Mouse (Mus musculus) kidney, embryonic 16.5 days (tissue): Measurements from ENCODE around the gene Vegfa. TPM values are rescaled to one million over a fixed set of nuclear protein-coding genes. Genes with fewer than 3 reads are reported as not detected.

Source experiments
- ATAC-seq: fragments of 200-750 bp; cut with Nextera tagmentation; 2 replicates; pipeline ENCODE4 v1.8.0; 2017; ENCODE audit warnings: moderate TSS enrichment; ENCODE audit not compliant: low FRiP score, low TSS enrichment
- H3K27ac ChIP-seq: fragments of 300-500 bp; sonication (generic); 2 replicates; pipeline ENCODE4 v1.5.1; 2014; ENCODE audit warnings: low read length
- H3K27me3 ChIP-seq: fragments of 300-500 bp; sonication (generic); 2 replicates; pipeline ENCODE4 v1.6.1; 2014; ENCODE audit warnings: low read length, control low read depth, mixed read lengths; ENCODE audit not compliant: insufficient read depth
- H3K36me3 ChIP-seq: fragments of 300-500 bp; sonication (generic); 2 replicates; pipeline ENCODE4 v1.6.1; 2014; ENCODE audit warnings: low read length, control low read depth, mixed read lengths; ENCODE audit not compliant: insufficient read depth
- H3K4me1 ChIP-seq: fragments of 300-500 bp; sonication (generic); 2 replicates; pipeline ENCODE4 v1.6.1; 2014; ENCODE audit warnings: low read length, control low read depth, mixed read lengths; ENCODE audit not compliant: insufficient read depth
- H3K4me2 ChIP-seq: fragments of 300-500 bp; sonication (generic); replicated peaks from 2 replicates; pipeline ENCODE4 v1.6.1; 2014; ENCODE audit warnings: low read depth, low read length
- H3K4me3 ChIP-seq: fragments of 300-500 bp; sonication (generic); 2 replicates; pipeline ENCODE4 v1.5.1; 2014; ENCODE audit warnings: mild to moderate bottlenecking, low read length
- H3K9ac ChIP-seq: fragments of 300-500 bp; sonication (generic); replicated peaks from 2 replicates; pipeline ENCODE4 v1.6.1; 2014; ENCODE audit warnings: low read length
- H3K9me3 ChIP-seq: fragments of 300-500 bp; sonication (generic); 2 replicates; pipeline ENCODE4 v1.6.1; 2016; ENCODE audit warnings: low read length, control low read depth
- WGBS: fragments of 180-500 bp; shearing (Covaris S2); extraction: QIAGEN DNeasy Blood & Tissue Kit; methylation state at CpG from one replicate; pipeline ENCODE4 v1.1.7; 2014; 5-methylcytosine and 5-hydroxymethylcytosine counted together
- polyA plus RNA-seq: library from polyadenylated mRNA; unstranded; fragments of >200 nt; fragmentation: Nextera tagmentation; extraction: Ambion mirVana; gene quantifications from 2 replicates; pipeline ENCODE4 v1.2.1, GENCODE M21; 2015

Gene Vegfa
- polyA plus RNA-seq: 5.7 and 5.9 TPM in 2 replicates

DNA sequence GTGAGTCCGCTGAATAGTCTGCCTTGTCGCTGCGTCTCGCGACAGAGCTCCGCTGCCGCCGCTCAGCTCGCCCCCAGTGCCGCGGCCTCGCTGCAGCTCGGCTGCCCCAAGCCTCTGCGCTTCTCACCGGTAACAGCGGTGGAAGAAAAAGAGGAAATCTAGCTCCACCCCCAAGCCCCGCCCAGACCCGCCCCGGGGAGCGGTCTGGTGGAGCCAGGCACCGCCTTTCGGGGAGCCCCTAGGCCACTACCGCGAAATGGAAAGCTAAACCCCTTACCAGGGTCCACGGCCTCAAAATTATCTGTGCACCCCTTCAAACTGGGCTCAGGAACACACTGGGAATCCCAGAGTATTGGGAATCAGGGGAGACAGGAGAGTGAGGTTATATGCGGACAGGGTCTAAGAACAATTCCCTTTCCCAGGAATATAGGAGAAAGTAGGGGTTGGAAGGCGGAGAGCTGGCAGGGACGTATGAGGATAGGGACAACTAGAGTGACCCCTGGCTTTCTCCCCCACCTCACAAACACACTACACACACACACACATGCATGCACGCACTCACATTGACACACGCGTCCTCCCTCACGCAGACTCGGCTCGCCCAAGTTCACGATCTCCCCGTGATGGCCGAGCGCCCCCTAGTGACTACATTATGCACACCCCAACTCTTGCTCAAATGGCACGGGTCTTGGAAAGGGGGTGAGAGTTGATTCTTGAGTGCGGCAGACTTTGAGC is at the start of gene Vegfa:
Gene Vegfa (minus strand): TSS at position 113 of the 735 bp plus-strand sequence.
- Histone ChIP-seq H3K27me3 (no peaks in the 10 kb centered on the region), H3K27ac (peak within 1 kb of the TSS; percentile 96), H3K4me1 (peaks cover 38% of the 10 kb centered on the region), H3K9me3 (no peaks in the 10 kb centered on the region), H3K9ac (peak within 1 kb of the TSS; percentile 87), H3K36me3 (no peaks in the 10 kb centered on the region), H3K4me2 (peak within 1 kb of the TSS; percentile 92), H3K4me3 (peak within 1 kb of the TSS; percentile 77)
- WGBS: under 1% methylated on average over 40 of the region's 40 CpGs
- ATAC-seq: peak; percentile 81

DNA sequence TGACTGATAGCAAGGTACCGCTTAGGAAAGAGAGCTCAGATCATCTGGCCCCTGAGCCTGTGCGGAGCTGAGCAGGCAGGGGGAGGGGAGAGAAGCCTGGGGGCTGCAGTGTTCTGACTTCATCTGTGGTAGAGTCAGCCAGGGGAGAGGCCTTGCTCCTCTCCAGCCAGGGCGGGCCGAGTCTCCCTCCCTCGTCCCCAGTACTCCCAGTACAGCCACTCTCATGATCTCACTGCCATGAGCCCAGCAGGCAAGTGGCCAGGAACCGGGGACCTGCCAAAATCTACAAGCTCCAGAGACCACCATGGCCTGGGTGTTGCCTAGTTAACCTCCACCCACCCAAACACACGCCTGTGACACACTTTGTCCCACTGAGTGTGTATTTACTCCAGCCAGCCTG is 49.5 kb upstream of the Vegfa start:
- H3K9me3 ChIP-seq: no peaks in the 10 kb centered on the region
- H3K4me2 ChIP-seq: no peak overlapping the region
- no peak overlapping the region for H3K27ac ChIP-seq
- H3K4me1 ChIP-seq: peaks cover 37% of the 10 kb centered on the region
- no peaks in the 10 kb centered on the region for H3K27me3 ChIP-seq
- no peak for ATAC-seq
- H3K9ac ChIP-seq: no peak overlapping the region
- no peaks in the 10 kb centered on the region for H3K36me3 ChIP-seq
- 58% methylated on average over 7 of the region's 7 CpGs for WGBS
- H3K4me3 ChIP-seq: no peak overlapping the region

DNA sequence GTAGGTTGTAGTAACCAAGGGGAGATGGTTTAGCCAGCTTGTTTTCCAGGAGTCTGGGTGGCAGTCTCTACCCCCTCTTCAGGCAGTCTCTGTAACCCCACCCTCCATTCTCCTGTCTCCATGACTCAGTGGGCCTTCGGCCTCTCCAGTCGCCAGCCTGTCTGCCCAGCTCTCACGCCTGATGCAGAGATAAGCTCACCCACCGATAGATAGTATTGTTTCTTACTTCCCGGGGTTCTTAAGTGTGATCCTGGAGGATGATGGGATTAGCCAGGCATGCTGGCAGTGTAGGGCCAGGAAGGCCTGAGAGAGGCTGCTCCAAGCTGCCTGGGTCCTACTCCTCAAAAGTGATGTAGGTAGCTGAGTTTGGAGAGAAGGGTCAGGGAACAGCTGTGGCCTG is 48.9 kb upstream of the Vegfa start:
- Histone ChIP-seq H3K4me1 (peaks cover 35% of the 10 kb centered on the region), H3K27me3 (no peaks in the 10 kb centered on the region), H3K9ac (no peak overlapping the region), H3K9me3 (no peaks in the 10 kb centered on the region), H3K4me2 (no peak overlapping the region), H3K36me3 (no peaks in the 10 kb centered on the region), H3K4me3 (no peak overlapping the region), H3K27ac (no peak overlapping the region)
- ATAC-seq: no peak
- WGBS: 67% methylated on average over 5 of the region's 5 CpGs

DNA sequence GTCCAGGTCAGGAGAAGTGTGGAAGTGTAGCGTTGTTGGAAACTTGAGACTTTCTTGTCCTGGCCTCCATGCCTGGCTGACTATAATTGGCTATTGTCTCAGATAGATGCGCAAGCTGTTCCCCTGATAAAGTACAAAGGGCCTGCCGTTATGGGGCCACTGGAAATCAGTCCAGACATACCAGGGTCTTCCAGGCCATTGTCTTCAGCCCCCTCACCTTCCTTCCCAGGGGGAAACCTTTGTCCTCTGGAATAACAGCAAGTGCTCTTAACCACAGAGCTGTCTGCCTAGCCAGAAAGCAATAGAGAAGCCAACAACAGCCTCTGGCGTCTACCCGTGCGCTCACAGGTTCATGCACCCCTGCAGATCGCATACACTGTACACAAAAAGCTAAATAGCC is 48.2 kb upstream of the Vegfa start:
- Histone ChIP-seq H3K4me2 (no peak overlapping the region), H3K36me3 (no peaks in the 10 kb centered on the region), H3K27me3 (no peaks in the 10 kb centered on the region), H3K4me3 (no peak overlapping the region), H3K27ac (peak overlapping the region; percentile 16; the same call in 1 of the 2 replicates), H3K9ac (no peak overlapping the region), H3K4me1 (peaks cover 38% of the 10 kb centered on the region), H3K9me3 (no peaks in the 10 kb centered on the region)
- no peak for ATAC-seq
- WGBS: 56% methylated on average over 7 of the region's 7 CpGs

DNA sequence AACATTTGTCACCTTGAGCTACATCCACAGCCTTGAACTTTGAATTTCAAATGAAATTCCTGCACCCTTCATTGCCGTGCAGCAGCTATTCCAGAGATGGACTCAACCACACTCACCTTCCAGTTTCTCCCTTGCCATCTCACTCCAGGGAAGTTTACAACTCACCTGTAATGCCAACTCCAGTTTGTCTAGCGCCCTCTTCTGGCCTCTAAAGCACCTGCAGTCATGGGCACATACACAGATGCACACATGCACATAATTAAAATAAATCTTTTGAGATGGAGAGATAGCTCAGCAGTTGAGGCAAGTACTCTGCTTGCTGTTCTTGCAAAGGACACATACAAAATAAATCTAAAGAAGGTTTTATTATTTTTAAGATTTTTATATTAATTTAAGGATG is 46.9 kb upstream of the Vegfa start:
- Histone ChIP-seq H3K4me1 (peaks cover 35% of the 10 kb centered on the region), H3K27me3 (no peaks in the 10 kb centered on the region), H3K36me3 (no peaks in the 10 kb centered on the region), H3K9ac (no peak overlapping the region), H3K27ac (no peak overlapping the region), H3K4me3 (no peak overlapping the region), H3K4me2 (no peak overlapping the region), H3K9me3 (no peaks in the 10 kb centered on the region)
- 72% methylated on average over 2 of the region's 2 CpGs for WGBS
- no peak for ATAC-seq

DNA sequence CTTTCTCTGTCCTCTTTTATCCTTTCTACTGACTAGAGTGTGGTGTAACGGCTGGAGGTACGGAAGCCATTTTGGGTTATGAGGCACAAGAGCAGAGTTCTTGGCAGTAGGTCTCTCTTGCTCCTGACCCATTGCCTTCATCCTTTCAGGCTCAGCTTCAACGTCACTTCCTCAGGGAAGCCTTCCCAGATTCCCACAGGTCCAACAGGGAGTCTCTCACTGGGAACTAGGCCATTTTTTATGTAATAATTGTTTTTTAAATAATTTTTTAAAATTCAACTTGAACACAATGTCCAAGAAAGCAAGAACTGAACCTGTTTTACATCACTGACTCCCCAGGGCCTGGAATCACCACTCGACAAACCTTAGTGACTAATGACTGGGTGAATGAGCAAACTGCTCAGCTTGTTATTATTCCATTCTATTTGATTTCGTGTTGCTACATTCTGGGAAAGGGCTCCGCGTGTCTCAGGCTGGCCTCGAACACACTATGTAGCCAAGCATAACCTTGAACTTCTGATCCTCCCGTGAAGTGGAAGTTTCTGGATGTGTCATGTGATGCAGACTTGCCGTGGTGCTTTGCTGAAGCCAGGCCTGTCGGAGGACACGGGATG is 45.9 kb upstream of the Vegfa start:
- H3K36me3 ChIP-seq: no peaks in the 10 kb centered on the region
- no peak overlapping the region for H3K9ac ChIP-seq
- no peaks in the 10 kb centered on the region for H3K27me3 ChIP-seq
- WGBS: 89% methylated on average over 12 of the region's 12 CpGs
- no peak overlapping the region for H3K4me3 ChIP-seq
- no peak for ATAC-seq
- H3K4me1 ChIP-seq: peaks cover 34% of the 10 kb centered on the region
- H3K9me3 ChIP-seq: no peaks in the 10 kb centered on the region
- H3K4me2 ChIP-seq: no peak overlapping the region
- no peak overlapping the region for H3K27ac ChIP-seq

DNA sequence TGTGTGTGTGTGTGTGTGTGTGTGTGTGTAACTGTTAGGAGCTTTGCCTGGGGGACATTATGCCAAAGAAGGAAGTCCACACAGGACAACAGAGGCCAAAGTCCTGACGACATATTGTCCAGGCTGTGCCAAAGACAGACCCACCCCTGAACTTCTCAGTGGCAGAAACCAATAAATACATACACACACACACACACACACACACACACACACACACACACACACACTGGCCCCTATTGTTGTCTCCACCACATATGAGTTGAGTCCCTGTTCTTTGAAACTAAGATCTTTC is 44.0 kb upstream of the Vegfa start:
- WGBS: 21% methylated on average over 1 of the region's 1 CpGs
- Histone ChIP-seq H3K9me3 (no peaks in the 10 kb centered on the region), H3K27me3 (no peaks in the 10 kb centered on the region), H3K4me2 (no peak overlapping the region), H3K4me3 (no peak overlapping the region), H3K4me1 (peaks cover 28% of the 10 kb centered on the region), H3K27ac (no peak overlapping the region), H3K9ac (no peak overlapping the region), H3K36me3 (no peaks in the 10 kb centered on the region)
- ATAC-seq: no peak

DNA sequence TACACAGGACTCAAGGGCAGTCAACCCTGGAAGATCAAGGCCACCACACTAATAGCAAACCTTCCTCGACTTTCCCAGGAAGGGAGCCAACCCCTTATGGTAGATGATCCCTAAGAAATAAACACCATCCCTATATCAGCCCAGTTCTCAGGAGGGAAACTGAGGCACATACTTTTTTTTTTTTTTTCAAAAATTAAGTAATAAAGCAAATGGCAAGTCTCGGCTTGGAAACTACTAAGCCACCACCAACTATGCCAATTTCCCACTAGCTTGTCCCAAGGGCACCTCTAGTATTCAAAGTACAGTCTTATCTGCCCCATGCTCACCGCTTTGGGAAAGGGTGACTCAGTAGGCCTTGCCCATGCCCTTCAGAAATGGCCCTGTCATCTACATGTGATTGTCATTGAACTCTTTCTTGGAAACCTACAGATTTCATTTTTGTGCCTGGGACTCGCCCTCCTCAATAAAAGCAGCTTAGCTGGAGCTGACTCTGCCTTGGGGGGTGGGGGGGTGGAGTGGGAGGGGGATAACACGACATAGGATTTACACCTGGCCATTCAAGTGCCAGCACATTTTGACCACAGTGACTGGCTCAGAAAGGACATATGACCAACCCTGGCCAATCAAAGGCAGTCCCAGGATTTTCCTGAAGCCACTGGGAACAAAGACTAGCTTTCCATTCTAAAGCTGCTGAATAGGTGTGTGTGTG is 43.5 kb upstream of the Vegfa start:
- no peak overlapping the region for H3K27ac ChIP-seq
- WGBS: 69% methylated on average over 5 of the region's 5 CpGs

DNA sequence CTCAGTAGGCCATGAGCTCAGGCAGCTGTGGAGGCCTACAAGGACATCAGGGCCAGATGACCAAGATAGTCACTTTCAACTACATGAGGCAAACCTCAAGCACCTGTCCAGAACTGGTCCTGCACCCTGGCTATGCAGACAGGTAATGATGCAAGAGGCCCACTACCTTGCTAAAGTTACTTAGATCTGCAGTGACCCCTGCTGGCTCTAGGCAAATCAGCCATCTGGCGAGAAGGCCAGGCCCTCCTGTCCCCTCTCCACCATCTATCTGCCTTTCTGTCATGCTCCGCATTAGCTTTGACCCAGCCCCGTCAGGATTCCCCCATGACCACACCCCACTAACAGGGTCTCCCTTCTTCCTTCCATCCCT is 42.9 kb upstream of the Vegfa start:
- H3K4me2 ChIP-seq: no peak overlapping the region
- H3K27me3 ChIP-seq: no peaks in the 10 kb centered on the region
- ATAC-seq: peak; percentile 19; the same call in 1 of the 2 replicates
- no peaks in the 10 kb centered on the region for H3K36me3 ChIP-seq
- no peak overlapping the region for H3K4me3 ChIP-seq
- H3K4me1 ChIP-seq: peaks cover 21% of the 10 kb centered on the region
- WGBS: 63% methylated on average over 3 of the region's 3 CpGs
- H3K9ac ChIP-seq: no peak overlapping the region
- H3K9me3 ChIP-seq: no peaks in the 10 kb centered on the region
- H3K27ac ChIP-seq: no peak overlapping the region

More for the DNA sequence above, 43.5 kb upstream of the Vegfa start:
- H3K4me3 ChIP-seq: no peak overlapping the region
- ATAC-seq: no peak
- no peaks in the 10 kb centered on the region for H3K9me3 ChIP-seq
- peaks cover 27% of the 10 kb centered on the region for H3K4me1 ChIP-seq
- H3K4me2 ChIP-seq: no peak overlapping the region
- no peaks in the 10 kb centered on the region for H3K27me3 ChIP-seq
- H3K9ac ChIP-seq: no peak overlapping the region
- no peaks in the 10 kb centered on the region for H3K36me3 ChIP-seq
